Mouse (Mus musculus) midbrain, postnatal 0 days (tissue): ENCODE data around the gene Gucy2d. TPM values are rescaled to one million over a fixed set of nuclear protein-coding genes. Genes with fewer than 3 reads are reported as not detected.

Experiments
- ATAC-seq: fragments of 200-750 bp; cut with Nextera tagmentation; 2 replicates; pipeline ENCODE4 v1.8.0; 2017; ENCODE audit warnings: moderate number of reproducible peaks, mild to moderate bottlenecking, moderate TSS enrichment, moderate library complexity; ENCODE audit not compliant: low FRiP score
- DNase-seq: peaks from one replicate; pipeline ENCODE4 v3.0.0-alpha.2; 2015; ENCODE audit warnings: low spot score
- H3K27ac ChIP-seq: fragments of 300-500 bp; sonication (generic); 2 replicates; pipeline ENCODE4 v1.5.1; 2014; ENCODE audit warnings: low read depth, mild to moderate bottlenecking, low read length, mixed read lengths
- H3K27me3 ChIP-seq: fragments of 300-500 bp; sonication (generic); 2 replicates; pipeline ENCODE4 v1.6.1; 2014; ENCODE audit warnings: low read length, control low read depth, mixed read lengths; ENCODE audit not compliant: insufficient read depth
- H3K36me3 ChIP-seq: fragments of 300-500 bp; sonication (generic); 2 replicates; pipeline ENCODE4 v1.6.1; 2014; ENCODE audit warnings: low read length, control low read depth, mixed read lengths; ENCODE audit not compliant: insufficient read depth
- H3K4me1 ChIP-seq: fragments of 300-500 bp; sonication (generic); 2 replicates; pipeline ENCODE4 v1.6.1; 2014; ENCODE audit warnings: mild to moderate bottlenecking, control low read depth, antibody characterized with exemption, low read length, mixed read lengths; ENCODE audit not compliant: insufficient read depth
- H3K4me2 ChIP-seq: fragments of 300-500 bp; sonication (generic); 2 replicates; pipeline ENCODE4 v1.6.1; 2014; ENCODE audit warnings: low read depth, mild to moderate bottlenecking, low read length, mixed read lengths; ENCODE audit not compliant: poor library complexity, severe bottlenecking
- H3K4me3 ChIP-seq: fragments of 300-500 bp; sonication (generic); 2 replicates; pipeline ENCODE4 v1.5.1; 2014; ENCODE audit warnings: low read depth, mild to moderate bottlenecking, low read length, moderate library complexity
- H3K9ac ChIP-seq: fragments of 300-500 bp; sonication (generic); replicated peaks from 2 replicates; pipeline ENCODE4 v1.6.1; 2014; ENCODE audit warnings: mild to moderate bottlenecking, low read length, moderate library complexity, mixed read lengths; ENCODE audit not compliant: poor library complexity, severe bottlenecking
- H3K9me3 ChIP-seq: fragments of 300-500 bp; sonication (generic); 2 replicates; pipeline ENCODE4 v1.6.1; 2016; ENCODE audit warnings: low read length, control low read depth
- CTCF ChIP-seq: IDR thresholded peaks from 2 replicates; pipeline ENCODE4 v1.5.1; 2016; ENCODE audit warnings: antibody characterized with exemption, mild to moderate bottlenecking
- WGBS: fragments of 180-500 bp; shearing (Covaris S2); extraction: QIAGEN DNeasy Blood & Tissue Kit; methylation state at CpG from one replicate; pipeline ENCODE4 v1.1.7; 2014; 5-methylcytosine and 5-hydroxymethylcytosine counted together
- polyA plus RNA-seq: library from polyadenylated mRNA; unstranded; fragments of >200 nt; fragmentation: Nextera tagmentation; extraction: Ambion mirVana; gene quantifications from 2 replicates; pipeline ENCODE4 v1.2.1, GENCODE M21; 2015
- total RNA-seq: library from RNA; depleted of rRNA; stranded (reverse); fragments of >200 nt; gene quantifications from 2 replicates; pipeline ENCODE4 v1.2.3, GENCODE M21; 2014

Gene Gucy2d
- total and polyA plus RNA-seq, 2 experiments from 2014 or later = 0.05 TPM; not detected in 1

GRCm38 (mm10) chr7:98477153-98477552, 36.9 kb downstream of the Gucy2d start:
- DNase-seq = no peak
- Histone ChIP-seq H3K9ac (no peak overlapping the region), H3K4me3 (no peak overlapping the region), H3K27me3 (no peaks in the 10 kb centered on the region), H3K27ac (no peak overlapping the region), H3K4me2 (no peak overlapping the region), H3K4me1 (no peaks in the 10 kb centered on the region), H3K9me3 (no peaks in the 10 kb centered on the region), H3K36me3 (no peaks in the 10 kb centered on the region)
- 91% methylated on average over 4 of the region's 4 CpGs for WGBS
- TF ChIP-seq CTCF = no peak
- no peak for ATAC-seq

GRCm38 (mm10) chr7:98480481-98480880, 40.3 kb downstream of the Gucy2d start:
- Histone ChIP-seq H3K4me3 (no peak overlapping the region), H3K27me3 (no peaks in the 10 kb centered on the region), H3K36me3 (no peaks in the 10 kb centered on the region), H3K9me3 (no peaks in the 10 kb centered on the region), H3K9ac (no peak overlapping the region), H3K4me2 (no peak overlapping the region), H3K4me1 (no peaks in the 10 kb centered on the region), H3K27ac (no peak overlapping the region)
- DNase-seq = no peak
- TF ChIP-seq CTCF = no peak
- 89% methylated on average over 1 of the region's 1 CpGs for WGBS
- ATAC-seq = no peak

- Histone ChIP-seq H3K9ac (no peak overlapping the region), H3K4me2 (no peak overlapping the region), H3K27ac (no peak overlapping the region), H3K9me3 (no peaks in the 10 kb centered on the region), H3K4me1 (no peaks in the 10 kb centered on the region), H3K4me3 (no peak overlapping the region), H3K27me3 (no peaks in the 10 kb centered on the region), H3K36me3 (no peaks in the 10 kb centered on the region)
- peak; percentile 98 for TF ChIP-seq CTCF
- ATAC-seq = peak; percentile 68
- DNase-seq = peak; percentile 90
- 6% methylated on average over 9 of the region's 9 CpGs for WGBS
Measured at GRCm38 (mm10) chr7:98481066-98481734, 41.0 kb downstream of the Gucy2d start.

- no peak overlapping the region for H3K27ac ChIP-seq
- no peaks in the 10 kb centered on the region for H3K36me3 ChIP-seq
- H3K4me3 ChIP-seq = no peak overlapping the region
- no peak overlapping the region for H3K4me2 ChIP-seq
- ATAC-seq (no peak), DNase-seq (no peak)
- WGBS = 87% methylated on average over 8 of the region's 8 CpGs
- no peaks in the 10 kb centered on the region for H3K9me3 ChIP-seq
- TF ChIP-seq CTCF = no peak
- H3K9ac ChIP-seq = no peak overlapping the region
- no peaks in the 10 kb centered on the region for H3K27me3 ChIP-seq
- no peaks in the 10 kb centered on the region for H3K4me1 ChIP-seq
Measured at GRCm38 (mm10) chr7:98481861-98482260, 41.6 kb downstream of the Gucy2d start.

GRCm38 (mm10) chr7:98482551-98483267, 42.5 kb downstream of the Gucy2d start:
- no peak for TF ChIP-seq CTCF
- Histone ChIP-seq H3K4me3 (no peak overlapping the region), H3K36me3 (no peaks in the 10 kb centered on the region), H3K4me1 (no peaks in the 10 kb centered on the region), H3K9ac (no peak overlapping the region), H3K9me3 (no peaks in the 10 kb centered on the region), H3K27ac (no peak overlapping the region), H3K27me3 (no peaks in the 10 kb centered on the region), H3K4me2 (no peak overlapping the region)
- no peak for DNase-seq
- no peak for ATAC-seq
- WGBS = 62% methylated on average over 12 of the region's 12 CpGs

GRCm38 (mm10) chr7:98483268-98483607, 43.0 kb downstream of the Gucy2d start:
- Histone ChIP-seq H3K4me3 (no peak overlapping the region), H3K27me3 (no peaks in the 10 kb centered on the region), H3K27ac (no peak overlapping the region), H3K36me3 (no peaks in the 10 kb centered on the region), H3K4me2 (no peak overlapping the region), H3K9ac (no peak overlapping the region), H3K4me1 (no peaks in the 10 kb centered on the region), H3K9me3 (no peaks in the 10 kb centered on the region)
- 29% methylated on average over 8 of the region's 8 CpGs for WGBS
- no peak for ATAC-seq
- TF ChIP-seq CTCF = no peak
- no peak for DNase-seq
